Mouse (Mus musculus) c-Kit-positive CD71-positive TER-119-positive erythroid progenitor cells, embryonic 14.5 days (primary cell): ENCODE data around the gene Gm17175.
"Not testable (repeated sequence)": the region's sequence is repeated elsewhere in the genome, so short reads cannot be mapped to it uniquely, and the experiment has no call there.

Experiments used
- DNase-seq: peaks from one replicate; pipeline ENCODE4 v3.0.0-alpha.2; 2013; ENCODE audit warnings: low spot score

Gene Gm17175

GRCm38 (mm10) chr14:51573963-51574362, at the start of gene Gm17175:
Gene Gm17175 (minus strand): TSS chr14:51574063.
- not testable (repeated sequence) for DNase-seq

- no peak for DNase-seq
Observed at GRCm38 (mm10) chr14:51611210-51611609, 37.3 kb upstream of the Gm17175 start, which contains the start of gene Gm17078. Gene Gm17078 (minus strand): TSS chr14:51611310.

- not testable (repeated sequence) for DNase-seq
Observed at GRCm38 (mm10) chr14:51592039-51592438, 18.2 kb upstream of the Gm17175 start, which contains the start of gene Gm17174. Gene Gm17174 (minus strand): TSS chr14:51592139.

GRCm38 (mm10) chr14:51552490-51552889, 21.4 kb downstream of the Gm17175 start, which contains the start of gene Gm5622:
Gene Gm5622 (plus strand): TSS chr14:51552790.
- no peak for DNase-seq
